Mouse (Mus musculus) cerebellum, adult 2 months (tissue): ENCODE data around the gene Olfr625-ps1.

ENCODE experiments used
- CTCF ChIP-seq: fragments of 200-500 bp; IDR thresholded peaks from 2 replicates; pipeline ENCODE4 v1.5.1; 2011; ENCODE audit warnings: low read depth, mild to moderate bottlenecking, control low read depth, low read length, moderate library complexity, borderline replicate concordance; ENCODE audit not compliant: insufficient read depth
- POLR2A ChIP-seq: fragments of 200-500 bp; IDR thresholded peaks from 2 replicates; pipeline ENCODE4 v1.6.1; 2011; ENCODE audit warnings: low read length, control low read depth, borderline replicate concordance; ENCODE audit not compliant: insufficient read depth

DNA sequence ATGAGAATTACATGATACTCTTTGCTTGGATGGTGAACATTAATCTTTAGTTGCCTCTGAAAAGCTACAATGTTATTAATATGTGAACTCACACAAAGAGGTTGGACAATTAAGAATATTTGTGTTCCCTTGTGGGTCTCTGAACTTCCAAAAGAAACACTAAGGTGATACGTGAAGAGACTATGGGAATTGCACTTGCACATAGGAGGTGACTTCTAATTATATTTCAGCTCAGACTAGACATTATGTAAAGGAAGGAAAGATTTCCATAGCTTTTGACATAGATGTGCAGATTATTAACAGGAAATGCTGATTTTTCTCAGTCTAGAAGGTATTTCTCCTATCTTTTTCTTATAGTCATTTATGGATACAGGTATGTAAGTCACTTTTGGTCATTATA, 47.6 kb downstream of the Olfr625-ps1 start, which contains the start of gene Olfr628:
- TF ChIP-seq CTCF (no peak), POLR2A (no peak)
